Mouse (Mus musculus) heart, postnatal 0 days (tissue): ENCODE data around the gene Lypd9.
"Not testable (repeated sequence)": the region's sequence is repeated elsewhere in the genome, so short reads cannot be mapped to it uniquely, and the experiment has no call there.

Source experiments
- CTCF ChIP-seq: IDR thresholded peaks from 2 replicates; pipeline ENCODE4 v1.5.1; 2016; ENCODE audit warnings: antibody characterized with exemption, control low read depth, low read depth
- EP300 ChIP-seq: IDR thresholded peaks from 2 replicates; pipeline ENCODE4 v1.6.1; 2016; ENCODE audit warnings: antibody characterized with exemption, low read depth

DNA sequence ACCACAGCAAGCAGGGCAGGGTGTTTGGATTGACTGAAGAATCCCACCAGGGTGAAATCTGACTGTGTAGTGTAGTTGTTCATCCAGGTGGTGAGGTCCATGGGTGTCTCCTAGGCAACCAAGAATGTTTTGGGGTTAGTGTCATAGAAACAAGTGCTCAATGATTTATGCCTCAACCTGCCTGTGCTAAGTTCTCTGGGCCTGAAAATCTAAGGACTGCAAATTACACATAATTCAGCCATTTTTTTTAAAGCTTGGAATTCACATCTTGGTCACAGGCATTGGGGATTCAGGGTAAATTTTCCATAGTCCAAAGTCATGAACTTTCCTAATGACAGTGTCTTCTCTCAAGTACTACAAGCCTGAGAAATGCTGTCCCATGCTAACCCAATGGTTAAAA, 49.7 kb upstream of the Lypd9 start, which contains the start of gene Olfr331:
- not testable (repeated sequence) for TF ChIP-seq CTCF, EP300
